Mouse (Mus musculus) midbrain, embryonic 14.5 days (tissue): ENCODE data around the gene Dcxr. TPM values are rescaled to one million over a fixed set of nuclear protein-coding genes. Genes with fewer than 3 reads are reported as not detected.
A peak's percentile ranks its signal among the peaks of the same experiment; 100 is the strongest.
"Not testable (repeated sequence)": the region's sequence is repeated elsewhere in the genome, so short reads cannot be mapped to it uniquely, and the experiment has no call there.

Source experiments
- ATAC-seq: fragments of 200-750 bp; cut with Nextera tagmentation; 2 replicates; pipeline ENCODE4 v1.8.0; 2017; ENCODE audit warnings: moderate number of reproducible peaks, moderate library complexity; ENCODE audit not compliant: low FRiP score, low TSS enrichment
- DNase-seq: peaks from one replicate; pipeline ENCODE4 v3.0.0-alpha.2; 2015
- H3K27ac ChIP-seq: fragments of 300-500 bp; sonication (generic); replicated peaks from 2 replicates; pipeline ENCODE4 v1.5.1; 2014; ENCODE audit warnings: mild to moderate bottlenecking, low read depth, low read length, moderate library complexity
- H3K27me3 ChIP-seq: fragments of 300-500 bp; sonication (generic); 2 replicates; pipeline ENCODE4 v1.6.1; 2014; ENCODE audit warnings: low read length, control low read depth, mixed read lengths; ENCODE audit not compliant: control insufficient read depth, insufficient read depth
- H3K36me3 ChIP-seq: fragments of 300-500 bp; sonication (generic); 2 replicates; pipeline ENCODE4 v1.6.1; 2014; ENCODE audit warnings: low read length, control low read depth; ENCODE audit not compliant: control insufficient read depth, insufficient read depth
- H3K4me1 ChIP-seq: fragments of 300-500 bp; sonication (generic); 2 replicates; pipeline ENCODE4 v1.6.1; 2014; ENCODE audit warnings: mild to moderate bottlenecking, antibody characterized with exemption, low read length, control low read depth; ENCODE audit not compliant: control insufficient read depth, insufficient read depth
- H3K4me2 ChIP-seq: fragments of 300-500 bp; sonication (generic); 2 replicates; pipeline ENCODE4 v1.6.1; 2014; ENCODE audit warnings: mild to moderate bottlenecking, low read length, moderate library complexity
- H3K4me3 ChIP-seq: fragments of 300-500 bp; sonication (generic); replicated peaks from 2 replicates; pipeline ENCODE4 v1.5.1; 2014; ENCODE audit warnings: low read depth, low read length
- H3K9ac ChIP-seq: fragments of 300-500 bp; sonication (generic); replicated peaks from 2 replicates; pipeline ENCODE4 v1.6.1; 2014; ENCODE audit warnings: mild to moderate bottlenecking, low read length, moderate library complexity
- H3K9me3 ChIP-seq: fragments of 300-500 bp; sonication (generic); 2 replicates; pipeline ENCODE4 v1.6.1; 2016; ENCODE audit warnings: low read length, control low read depth, mixed read lengths; ENCODE audit not compliant: control insufficient read depth
- WGBS: fragments of 180-500 bp; shearing (Covaris S2); extraction: QIAGEN DNeasy Blood & Tissue Kit; methylation state at CpG from one replicate; pipeline ENCODE4 v1.1.7; 2014; 5-methylcytosine and 5-hydroxymethylcytosine counted together
- polyA plus RNA-seq: library from polyadenylated mRNA; unstranded; fragments of >200 nt; fragmentation: Nextera tagmentation; extraction: Ambion mirVana; gene quantifications from 2 replicates; pipeline ENCODE4 v1.2.1, GENCODE M21; 2014

The Dcxr gene
- polyA plus RNA-seq, 1 experiment from 2014 or later, result 8.6 TPM

DNA sequence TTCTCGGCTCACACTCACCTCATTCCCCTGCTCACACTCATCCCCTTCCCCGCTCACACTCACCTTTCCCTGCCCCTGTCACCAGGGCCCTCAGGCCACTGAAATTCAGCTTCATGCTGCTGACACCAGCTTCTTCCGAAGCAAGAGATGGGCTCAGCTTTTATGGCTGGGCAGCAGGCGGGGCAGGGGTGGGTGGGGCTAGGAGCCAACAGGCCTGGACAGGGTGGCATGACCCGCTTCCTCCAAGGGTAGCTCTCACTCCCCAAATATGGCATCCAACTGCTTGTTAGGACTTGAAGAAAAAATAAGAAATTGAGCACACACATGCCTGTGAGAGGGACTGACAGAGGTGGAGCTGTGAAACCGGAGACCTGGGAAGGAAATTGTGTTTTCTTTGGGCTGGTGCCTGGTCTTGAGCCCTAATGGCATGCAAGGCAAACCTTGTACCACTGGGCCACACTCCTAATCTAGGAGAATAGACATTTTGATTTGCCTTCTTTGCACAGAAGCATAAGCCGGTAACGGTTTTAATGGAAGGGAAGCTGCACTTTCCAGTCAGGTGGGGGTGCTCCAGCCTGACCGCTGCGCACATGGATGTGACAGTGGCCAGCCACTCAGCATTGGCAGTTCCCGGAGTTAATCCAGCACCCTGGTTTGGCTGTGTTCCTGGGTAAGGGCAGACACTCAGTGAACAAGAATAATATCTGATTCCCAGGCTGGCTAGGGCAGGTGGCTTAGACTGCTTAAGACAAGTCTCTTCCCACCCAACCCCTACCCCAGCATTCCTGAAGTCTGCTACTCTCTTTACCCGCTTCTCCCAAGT is 5.0 kb upstream of the Dcxr start, which contains the start of gene Cbr2:
Gene Cbr2, minus strand, starts transcription at position 257 of the 823 bp plus-strand sequence.
- ATAC-seq, result no peak
- WGBS, result 77% methylated on average over 12 of the region's 12 CpGs

DNA sequence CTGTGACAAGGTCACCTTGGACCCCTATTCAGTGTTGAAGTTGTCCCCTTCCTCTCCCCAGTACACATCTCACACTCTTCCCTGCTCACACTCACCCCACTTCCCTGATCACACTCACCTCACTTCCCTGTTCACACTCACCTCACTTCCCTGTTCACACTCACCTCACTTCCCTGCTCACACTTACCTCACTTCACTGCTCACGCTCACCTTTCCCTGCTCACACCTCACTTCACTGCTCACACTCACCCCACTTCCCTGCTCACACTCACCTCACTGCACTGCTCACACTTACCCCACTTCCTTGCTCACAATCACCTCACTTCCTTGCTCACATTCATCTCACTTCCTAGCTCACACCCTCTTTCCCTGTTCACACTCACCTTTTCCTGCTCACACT is 4.3 kb upstream of the Dcxr start:
- 96% methylated on average over 1 of the region's 1 CpGs for WGBS
- Histone ChIP-seq H3K27me3 (no peaks in the 10 kb centered on the region), H3K36me3 (no peaks in the 10 kb centered on the region), H3K4me3 (no peak overlapping the region), H3K9ac (no peak overlapping the region), H3K4me2 (no peak overlapping the region), H3K4me1 (0 out of 2 replicates have a peak, but pooled peaks cover 5% of the 10 kb centered on the region), H3K9me3 (no peaks in the 10 kb centered on the region), H3K27ac (no peak overlapping the region)
- no peak for ATAC-seq
- no peak for DNase-seq

More for the DNA sequence above, 5.0 kb upstream of the Dcxr start, which contains the start of gene Cbr2:
- Histone ChIP-seq H3K4me1 (no peaks in the 10 kb centered on the region), H3K9ac (no peak within 1 kb of the TSS), H3K9me3 (no peaks in the 10 kb centered on the region), H3K4me2 (no peak within 1 kb of the TSS), H3K27me3 (no peaks in the 10 kb centered on the region), H3K4me3 (no peak within 1 kb of the TSS), H3K27ac (no peak within 1 kb of the TSS), H3K36me3 (no peaks in the 10 kb centered on the region)
- no peak for DNase-seq

DNA sequence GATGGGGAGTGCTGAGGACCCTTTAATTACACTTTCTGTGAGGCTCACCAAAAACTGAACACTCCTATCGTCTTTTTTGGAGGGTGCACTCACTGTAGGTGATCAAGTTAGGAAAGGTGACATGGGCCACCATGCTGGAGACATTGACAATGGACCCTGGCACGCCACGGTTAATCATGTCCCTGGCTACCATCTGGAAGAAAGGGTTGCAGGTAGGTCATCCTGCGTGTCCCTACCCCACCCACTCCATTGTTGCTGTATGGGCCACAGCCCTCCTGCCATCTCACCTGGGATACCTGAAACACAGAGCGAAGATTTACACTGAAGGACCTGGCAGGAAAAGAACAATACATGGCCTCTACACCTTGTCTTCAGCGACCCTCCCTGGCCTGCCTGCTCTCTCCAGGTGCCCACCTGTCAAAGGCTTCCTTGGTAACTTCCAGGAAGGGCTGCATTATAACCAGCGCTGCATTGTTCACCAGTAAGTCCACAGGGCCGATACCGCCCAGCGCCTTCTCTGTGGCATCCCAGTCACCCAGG is 3.3 kb upstream of the Dcxr start:
- Histone ChIP-seq H3K27me3 (no peaks in the 10 kb centered on the region), H3K9me3 (no peaks in the 10 kb centered on the region), H3K36me3 (no peaks in the 10 kb centered on the region), H3K4me2 (no peak overlapping the region), H3K27ac (no peak overlapping the region), H3K4me3 (no peak overlapping the region), H3K4me1 (0 out of 2 replicates have a peak, but pooled peaks cover 5% of the 10 kb centered on the region), H3K9ac (no peak overlapping the region)
- ATAC-seq, result no peak
- WGBS, result 85% methylated on average over 10 of the region's 10 CpGs
- no peak for DNase-seq

DNA sequence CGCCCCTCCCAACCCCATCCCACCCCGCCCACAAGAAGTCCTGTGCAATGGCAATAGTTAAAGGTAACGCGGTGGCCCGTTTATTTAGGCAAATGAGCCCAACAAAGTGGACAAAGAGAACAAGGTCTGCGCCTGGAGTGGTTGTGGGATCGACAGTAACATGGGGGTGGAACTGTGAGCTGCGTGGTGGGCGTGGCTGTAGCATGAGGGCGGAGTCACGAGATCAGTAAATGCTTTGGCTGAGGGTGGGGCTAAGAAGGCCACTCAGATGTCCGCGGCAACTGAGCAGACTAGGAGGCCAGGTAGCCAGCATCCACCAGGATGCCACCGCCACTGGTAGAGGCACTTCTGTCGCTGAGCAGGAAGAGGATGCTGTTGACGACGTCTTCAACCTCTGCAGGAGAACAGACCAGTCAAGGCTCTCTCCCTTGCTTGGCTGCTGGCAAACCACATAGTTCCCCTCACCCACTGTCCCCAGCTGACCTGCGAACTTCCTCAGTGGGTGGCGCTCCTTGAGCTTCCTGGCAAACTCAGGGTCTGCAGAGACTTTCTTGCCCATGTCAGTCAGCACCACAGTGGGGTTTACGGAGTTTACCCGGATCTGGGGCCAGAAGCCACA is 2.5 kb upstream of the Dcxr start:
- H3K4me2 ChIP-seq, result peak overlapping the region; percentile 21
- not testable (repeated sequence) for H3K27me3 ChIP-seq, H3K36me3 ChIP-seq, ATAC-seq, H3K4me3 ChIP-seq, H3K27ac ChIP-seq, H3K4me1 ChIP-seq, H3K9me3 ChIP-seq
- 3% methylated on average over 18 of the region's 21 CpGs for WGBS
- 0 out of 2 replicates have a peak overlapping the region, but pooled peaks have one; percentile 6 for H3K9ac ChIP-seq
- DNase-seq, result peak; percentile 52

DNA sequence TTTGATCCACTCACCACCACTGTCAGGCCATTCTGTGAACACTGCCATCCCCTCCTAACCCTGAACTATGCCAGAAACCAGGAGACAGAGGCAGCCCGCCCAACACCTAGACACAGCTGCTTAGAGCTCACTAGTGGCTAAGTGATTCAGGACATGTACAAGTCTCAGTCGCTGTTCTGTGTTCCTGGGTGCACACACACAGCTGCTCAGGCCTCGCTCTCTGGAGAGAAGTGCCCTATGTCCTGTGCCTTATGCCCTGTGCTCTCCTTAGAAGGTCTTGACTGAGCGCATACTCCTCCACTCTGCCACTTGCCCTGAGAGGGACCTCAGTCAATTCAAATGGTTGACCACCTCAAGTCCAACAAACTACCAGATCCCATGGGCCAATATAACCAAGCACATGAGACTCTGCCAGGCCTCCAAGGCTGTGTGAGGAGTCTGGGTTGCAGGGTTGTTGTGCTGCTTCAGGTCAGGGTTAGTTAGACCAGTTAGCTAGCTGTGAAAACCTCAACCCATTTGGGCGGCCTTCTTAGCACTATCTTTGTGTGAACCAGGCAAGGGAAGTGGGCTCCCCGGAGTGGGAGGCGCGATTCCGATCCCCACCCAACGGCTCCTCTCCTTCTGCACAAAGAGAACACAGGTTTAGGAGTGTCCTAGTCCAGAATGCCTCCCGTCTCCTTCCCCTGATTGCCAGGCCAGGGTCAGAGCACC is 1.6 kb upstream of the Dcxr start:
- Histone ChIP-seq H3K4me2 (no peak overlapping the region), H3K36me3 (no peaks in the 10 kb centered on the region), H3K4me3 (no peak overlapping the region), H3K9me3 (no peaks in the 10 kb centered on the region), H3K4me1 (0 out of 2 replicates have a peak, but pooled peaks cover 5% of the 10 kb centered on the region), H3K27me3 (no peaks in the 10 kb centered on the region), H3K27ac (no peak overlapping the region), H3K9ac (no peak overlapping the region)
- no peak for DNase-seq
- no peak for ATAC-seq
- 68% methylated on average over 11 of the region's 11 CpGs for WGBS

DNA sequence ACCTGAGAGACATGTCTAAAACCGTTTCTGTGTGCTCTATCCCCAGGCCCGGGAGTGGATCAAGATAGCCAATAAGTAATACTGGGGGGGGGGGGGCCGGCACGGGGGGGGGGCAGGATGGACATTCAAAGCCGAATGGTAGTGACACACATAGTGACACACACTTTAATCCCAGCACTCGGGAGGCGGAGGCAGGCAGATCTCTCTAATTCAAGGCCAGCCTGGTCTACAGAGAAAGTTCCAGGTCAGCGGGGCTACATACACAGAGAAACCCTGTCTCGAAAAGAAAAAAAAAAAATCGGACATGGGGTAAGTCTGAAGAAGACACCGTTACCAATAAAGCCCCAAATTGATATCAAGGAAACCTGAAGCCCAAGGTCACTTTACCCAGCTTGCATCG is 483 bp upstream of the Dcxr start:
- Histone ChIP-seq H3K9ac (no peak overlapping the region), H3K36me3 (no peaks in the 10 kb centered on the region), H3K9me3 (no peaks in the 10 kb centered on the region), H3K27me3 (no peaks in the 10 kb centered on the region), H3K27ac (no peak overlapping the region), H3K4me3 (no peak overlapping the region), H3K4me1 (peaks cover 7% of the 10 kb centered on the region), H3K4me2 (no peak overlapping the region)
- 54% methylated on average over 12 of the region's 12 CpGs for WGBS
- DNase-seq, result no peak
- no peak for ATAC-seq

DNA sequence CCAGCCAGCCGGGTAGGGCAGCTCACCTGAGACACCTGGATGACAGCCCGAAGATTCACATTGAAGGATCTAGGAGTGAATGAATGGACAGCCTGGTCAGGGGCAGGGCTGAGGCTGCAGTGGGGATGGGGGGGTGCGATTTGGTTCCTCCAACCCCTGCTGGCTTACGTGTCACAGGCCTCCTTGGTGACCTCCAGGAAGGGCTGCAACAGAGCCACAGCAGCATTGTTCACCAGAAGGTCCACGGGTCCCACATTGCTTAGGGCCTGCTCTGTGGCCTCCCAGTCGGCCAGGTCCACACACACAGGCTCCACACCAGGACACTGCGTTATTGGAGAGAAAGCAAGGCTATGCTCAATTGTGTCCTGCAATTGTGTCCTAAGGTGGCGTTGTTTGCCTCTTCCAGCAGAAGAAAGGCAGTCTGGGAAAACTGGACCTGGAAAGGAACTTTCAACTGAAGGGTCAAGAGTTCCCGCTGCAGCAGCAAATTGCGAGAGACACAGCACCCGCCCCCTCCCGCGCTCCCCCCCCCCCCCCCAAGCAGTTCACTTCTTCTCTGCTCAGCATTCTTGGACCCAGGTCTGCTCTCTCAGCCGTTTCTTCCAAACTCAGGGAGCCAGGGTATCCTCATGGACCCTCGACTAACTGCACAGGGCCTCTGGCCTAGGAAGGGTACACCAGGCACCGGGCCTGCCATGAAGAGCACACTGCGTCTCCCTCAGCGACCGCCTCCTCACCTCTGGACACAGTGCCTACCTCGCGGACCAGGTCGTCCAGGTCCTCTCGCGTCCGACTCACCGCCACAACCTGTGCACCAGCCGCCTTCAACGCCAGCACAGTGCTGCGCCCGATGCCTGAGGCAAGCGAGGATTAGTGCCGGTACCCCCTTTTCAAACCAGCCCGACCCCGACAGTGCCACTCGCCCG is 575 bp downstream of the Dcxr start:
- ATAC-seq, result peak; percentile 9
- H3K9me3 ChIP-seq, result no peaks in the 10 kb centered on the region
- H3K4me3 ChIP-seq, result peak overlapping the region; percentile 41
- WGBS, result 18% methylated on average over 34 of the region's 36 CpGs
- no peaks in the 10 kb centered on the region for H3K27me3 ChIP-seq
- H3K9ac ChIP-seq, result peak overlapping the region; percentile 57
- H3K27ac ChIP-seq, result no peak overlapping the region
- H3K4me2 ChIP-seq, result peak overlapping the region; percentile 80
- H3K4me1 ChIP-seq, result peaks cover 13% of the 10 kb centered on the region
- H3K36me3 ChIP-seq, result no peaks in the 10 kb centered on the region
- DNase-seq, result no peak

DNA sequence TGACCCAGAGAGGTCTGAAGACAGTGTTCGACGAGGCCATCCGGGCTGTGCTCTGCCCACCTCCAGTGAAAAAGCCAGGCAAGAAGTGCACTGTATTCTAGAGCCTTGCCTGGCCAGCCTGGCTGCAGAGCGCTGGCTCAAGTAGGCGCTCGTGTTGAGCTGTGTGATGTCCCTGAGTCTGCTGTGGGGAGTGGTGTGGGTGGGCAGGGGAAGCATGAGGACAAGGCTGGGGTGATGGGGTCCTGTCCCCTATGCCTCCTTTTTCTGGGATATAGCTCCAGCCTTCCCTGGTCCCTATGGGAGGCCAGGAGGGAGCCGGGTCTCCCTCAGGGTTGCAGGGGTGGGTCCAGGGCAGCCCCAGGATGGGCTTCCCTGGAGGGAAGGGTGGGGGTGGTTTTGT is 3.6 kb downstream of the Dcxr start:
- DNase-seq, result no peak
- Histone ChIP-seq H3K4me1 (peaks cover 19% of the 10 kb centered on the region), H3K27ac (no peak overlapping the region), H3K4me2 (no peak overlapping the region), H3K9ac (no peak overlapping the region), H3K4me3 (no peak overlapping the region), H3K36me3 (peaks cover 12% of the 10 kb centered on the region), H3K9me3 (no peaks in the 10 kb centered on the region), H3K27me3 (no peaks in the 10 kb centered on the region)
- no peak for ATAC-seq
- 84% methylated on average over 7 of the region's 7 CpGs for WGBS
